Mouse (Mus musculus) liver, embryonic 14.5 days (tissue): ENCODE measurements around the gene Calm3. TPM values are rescaled to one million over a fixed set of nuclear protein-coding genes. Genes with fewer than 3 reads are reported as not detected.

ENCODE experiments used
- ATAC-seq: fragments of 200-750 bp; cut with Nextera tagmentation; 2 replicates; pipeline ENCODE4 v1.8.0; 2017; ENCODE audit warnings: moderate number of reproducible peaks, mild to moderate bottlenecking, moderate library complexity; ENCODE audit not compliant: insufficient read depth
- DNase-seq, 3 experiments: peaks; one replicate each; pipeline ENCODE4 v3.0.0-alpha.2; 2012 to 2013; ENCODE audit warnings: low read depth in 3 of 3, low spot score in 3 of 3
- H3K27ac ChIP-seq: fragments of 300-500 bp; sonication (generic); 2 replicates; pipeline ENCODE4 v1.5.1; 2014; ENCODE audit warnings: moderate library complexity, mild to moderate bottlenecking, control low read depth, inconsistent platforms
- H3K27me3 ChIP-seq: fragments of 300-500 bp; sonication (generic); 2 replicates; pipeline ENCODE4 v1.6.1; 2014; ENCODE audit warnings: mild to moderate bottlenecking, low read length, moderate library complexity; ENCODE audit not compliant: control insufficient read depth, insufficient read depth
- H3K36me3 ChIP-seq: fragments of 300-500 bp; sonication (generic); replicated peaks from 2 replicates; pipeline ENCODE4 v1.6.1; 2014; ENCODE audit warnings: low read depth; ENCODE audit not compliant: control insufficient read depth, insufficient read depth
- H3K4me1 ChIP-seq, 2 experiments: fragments of 200-500 bp in 1 of 2; fragments of 300-500 bp in 1 of 2; sonication (generic) in 1 of 2; replicated peaks; 2 replicates each; pipeline ENCODE4 v1.6.1; 2012 to 2014; ENCODE audit warnings: antibody characterized with exemption in 1 of 2, inconsistent platforms in 1 of 2, low read length in 1 of 2; ENCODE audit not compliant: control insufficient read depth in 2 of 2, insufficient read depth in 2 of 2
- H3K4me2 ChIP-seq: fragments of 300-500 bp; sonication (generic); 2 replicates; pipeline ENCODE4 v1.6.1; 2014; ENCODE audit warnings: low read depth, mild to moderate bottlenecking, control low read depth, moderate library complexity
- H3K4me3 ChIP-seq, 2 experiments: fragments of 200-500 bp in 1 of 2; fragments of 300-500 bp in 1 of 2; sonication (generic) in 1 of 2; 2 replicates each; pipeline ENCODE4 v1.5.1; 2012 to 2014; ENCODE audit warnings: low read depth in 2 of 2, low read length in 2 of 2, mild to moderate bottlenecking in 2 of 2, control low read depth in 1 of 2, inconsistent platforms in 1 of 2, moderate library complexity in 1 of 2; ENCODE audit not compliant: insufficient read depth in 1 of 2
- H3K9ac ChIP-seq: fragments of 300-500 bp; sonication (generic); replicated peaks from 2 replicates; pipeline ENCODE4 v1.6.1; 2014; ENCODE audit warnings: mild to moderate bottlenecking, control low read depth, moderate library complexity
- H3K9me3 ChIP-seq: fragments of 300-500 bp; sonication (generic); 2 replicates; pipeline ENCODE4 v1.6.1; 2016; ENCODE audit warnings: low read length, mixed read lengths; ENCODE audit not compliant: control insufficient read depth
- CTCF ChIP-seq: IDR thresholded peaks from 2 replicates; pipeline ENCODE4 v1.5.1; 2016; ENCODE audit warnings: antibody characterized with exemption, low read depth, control low read depth
- EP300 ChIP-seq: IDR thresholded peaks from 2 replicates; pipeline ENCODE4 v1.6.1; 2016; ENCODE audit warnings: antibody characterized with exemption, low read depth
- WGBS: fragments of 180-500 bp; shearing (Covaris S2); extraction: QIAGEN DNeasy Blood & Tissue Kit; methylation state at CpG from one replicate; pipeline ENCODE4 v1.1.7; 2014; ENCODE audit not compliant: insufficient replicate concordance; 5-methylcytosine and 5-hydroxymethylcytosine counted together
- polyA plus RNA-seq, 2 experiments: library from polyadenylated mRNA; depleted of rRNA in 1 of 2; stranded (reverse) in 1 of 2; unstranded in 1 of 2; fragments of >200 nt; fragmentation: Nextera tagmentation in 1 of 2; extraction: Ambion mirVana in 1 of 2; gene quantifications; 2 replicates each; pipeline versions ENCODE4 v1.2.1 to v1.2.3; 2012 to 2014

Gene Calm3
- polyA plus RNA-seq, 2 experiments, result 90.3 to 122 TPM

- Histone ChIP-seq H3K27me3 (no peaks in the 10 kb centered on the region), H3K36me3 (no peaks in the 10 kb centered on the region), H3K4me3 (no peak overlapping the region), H3K9me3 (no peaks in the 10 kb centered on the region), H3K9ac (no peak overlapping the region), H3K4me1 (peaks cover 0 to 14% of the 10 kb centered on the region in 2 experiments; a peak in 3 of 4 replicates), H3K4me2 (no peak overlapping the region), H3K27ac (no peak overlapping the region)
- no peak for DNase-seq
- no peak for ATAC-seq
- TF ChIP-seq CTCF, result no peak
- TF ChIP-seq EP300, result no peak
- 43% methylated on average over 5 of the region's 5 CpGs for WGBS
Observed at GRCm38 (mm10) chr7:16900526-16900925, 23.4 kb downstream of the Calm3 start.

- no peak overlapping the region for H3K9ac ChIP-seq
- H3K36me3 ChIP-seq, result no peaks in the 10 kb centered on the region
- H3K27me3 ChIP-seq, result peaks cover 39% of the 10 kb centered on the region
- peaks cover 11% of the 10 kb centered on the region in 2 experiments for H3K4me1 ChIP-seq
- TF ChIP-seq EP300, result no peak
- no peak for TF ChIP-seq CTCF
- no peak for ATAC-seq
- no peak overlapping the region for H3K27ac ChIP-seq
- H3K9me3 ChIP-seq, result no peaks in the 10 kb centered on the region
- H3K4me3 ChIP-seq, result no peak overlapping the region
- DNase-seq, result no peak
- H3K4me2 ChIP-seq, result peak overlapping the region; percentile 32; the same call in 1 of the 2 replicates
- WGBS, result 34% methylated on average over 10 of the region's 10 CpGs
Observed at GRCm38 (mm10) chr7:16895511-16895910, 28.4 kb downstream of the Calm3 start.

- DNase-seq, result peak in 1 of 3 experiments; percentile 32
- Histone ChIP-seq H3K36me3 (no peaks in the 10 kb centered on the region), H3K4me1 (peaks cover 10 to 11% of the 10 kb centered on the region in 2 experiments), H3K27me3 (peaks cover 42% of the 10 kb centered on the region), H3K4me2 (peak overlapping the region; percentile 32), H3K27ac (no peak overlapping the region), H3K9me3 (no peaks in the 10 kb centered on the region), H3K4me3 (no peak overlapping the region), H3K9ac (no peak overlapping the region)
- 2% methylated on average over 24 of the region's 24 CpGs for WGBS
- TF ChIP-seq CTCF, result peak; percentile 90
- no peak for TF ChIP-seq EP300
- peak; percentile 6; the same call in 1 of the 2 replicates for ATAC-seq
Observed at GRCm38 (mm10) chr7:16895000-16895399, 28.9 kb downstream of the Calm3 start.

- no peaks in the 10 kb centered on the region for H3K36me3 ChIP-seq
- peaks cover 10 to 11% of the 10 kb centered on the region in 2 experiments for H3K4me1 ChIP-seq
- H3K27ac ChIP-seq, result no peak overlapping the region
- H3K4me3 ChIP-seq, result no peak overlapping the region
- 5% methylated on average over 4 of the region's 4 CpGs for WGBS
- peaks cover 42% of the 10 kb centered on the region for H3K27me3 ChIP-seq
- no peak overlapping the region for H3K9ac ChIP-seq
- ATAC-seq (no peak), DNase-seq (no peak)
- TF ChIP-seq EP300, result no peak
- H3K4me2 ChIP-seq, result no peak overlapping the region
- H3K9me3 ChIP-seq, result no peaks in the 10 kb centered on the region
Observed at GRCm38 (mm10) chr7:16894279-16894678, 29.6 kb downstream of the Calm3 start.

- H3K9ac ChIP-seq, result no peak overlapping the region
- WGBS, result 6% methylated on average over 6 of the region's 6 CpGs
Observed at GRCm38 (mm10) chr7:16893612-16894011, 30.3 kb downstream of the Calm3 start.

More at GRCm38 (mm10) chr7:16893612-16894011, 30.3 kb downstream of the Calm3 start:
- DNase-seq (no peak), ATAC-seq (no peak)
- H3K36me3 ChIP-seq, result no peaks in the 10 kb centered on the region
- H3K4me1 ChIP-seq, result peaks cover 10 to 11% of the 10 kb centered on the region in 2 experiments
- no peak for TF ChIP-seq CTCF
- no peak for TF ChIP-seq EP300
- H3K27ac ChIP-seq, result no peak overlapping the region
- H3K4me3 ChIP-seq, result no peak overlapping the region
- H3K4me2 ChIP-seq, result no peak overlapping the region
- no peaks in the 10 kb centered on the region for H3K9me3 ChIP-seq
- H3K27me3 ChIP-seq, result peaks cover 42% of the 10 kb centered on the region
